In the genomic region with DNA sequence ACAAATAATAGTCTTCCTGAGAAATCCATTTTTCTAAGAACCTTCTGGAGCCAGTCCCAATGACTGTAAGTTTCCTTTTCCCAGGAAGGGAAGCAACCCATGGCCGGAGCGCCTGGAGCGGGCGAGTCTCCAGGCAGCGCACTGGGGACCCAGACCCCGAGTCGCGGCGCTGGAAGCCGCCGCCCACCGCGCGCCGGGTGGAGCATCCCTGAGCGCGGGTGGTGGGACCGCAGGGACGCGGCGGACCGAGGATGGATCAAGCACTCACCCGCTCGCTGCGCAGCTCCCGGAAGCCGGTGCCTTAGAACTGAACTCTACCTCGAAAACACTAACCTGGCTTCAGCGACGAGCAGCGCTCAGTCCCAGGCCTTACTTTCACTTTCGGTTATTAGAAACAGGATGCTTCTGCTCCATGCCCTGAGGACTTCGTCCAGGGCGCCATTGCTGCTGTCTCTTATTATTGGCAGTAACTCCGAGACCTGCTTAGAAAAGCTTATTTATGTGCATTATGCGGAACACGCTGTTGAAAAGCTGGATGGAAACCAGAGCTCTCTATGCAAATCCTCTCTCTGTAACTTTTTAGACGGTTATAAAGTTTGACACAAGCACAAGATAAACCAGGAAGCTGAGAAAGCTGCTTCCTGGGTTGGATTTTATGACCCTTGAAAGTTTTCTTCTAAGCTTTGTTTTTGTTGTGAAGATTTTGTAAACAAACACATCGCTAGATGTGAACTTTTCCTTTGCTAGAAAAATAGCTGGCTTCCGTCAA, we compare ENCODE assay signal across 8 mouse cellular contexts. TPM values are rescaled to one million over a fixed set of nuclear protein-coding genes. Genes with fewer than 3 reads are reported as not detected.
DNase-seq lines count a peak whose midpoint lies in the region; ATAC-seq lines count a peak whose summit lies in the region.

No protein-coding gene starts in this region.

- peak overlapping the region; percentile 48 for H3K4me3 ChIP-seq in forebrain, embryonic 14.5 days (ENCODE audit: low read depth, low read length)

- peak overlapping the region; percentile 78 for H3K4me2 ChIP-seq in forebrain, embryonic 14.5 days (ENCODE audit: low read length)

- H3K27me3 ChIP-seq in forebrain, embryonic 14.5 days (replicated peaks; ENCODE audit: control insufficient read depth, insufficient read depth, low read length), result no peaks in the 10 kb centered on the region

- WGBS in forebrain, embryonic 14.5 days, result 2% methylated on average over 40 of the region's 40 CpGs

- H3K4me1 ChIP-seq in forebrain, embryonic 14.5 days (ENCODE audit: control insufficient read depth, insufficient read depth, low read length), result no peaks in the 10 kb centered on the region

- peak; percentile 76 for ATAC-seq in cerebellum, adult (ENCODE audit: insufficient number of reproducible peaks, low FRiP score, low TSS enrichment)
- ATAC-seq in forebrain, embryonic 14.5 days, result peak; percentile 84
- peak; percentile 87 to 90 for ATAC-seq in hematopoietic stem cell, adult 5-6 weeks (replicated peaks in 1 of 2; ENCODE audit: insufficient read depth in 1 of 2, low FRiP score in 2 of 2, low TSS enrichment in 1 of 2, low read depth in 1 of 2, poor library complexity in 2 of 2, severe bottlenecking in 2 of 2)

- peak; percentile 84 for DNase-seq in Muller cell, postnatal 12 days (ENCODE audit: inconsistent ontology term)
- peak; percentile 73 for DNase-seq in forebrain, embryonic 14.5 days (ENCODE audit: low spot score)
- DNase-seq in layer of hippocampus, adult 9-10 months (ENCODE audit: low spot score), result peak; percentile 2
- DNase-seq in lung, postnatal 10 days, result peak; percentile 59
- DNase-seq in ovary, postnatal 10 days (ENCODE audit: low spot score), result peak; percentile 22
- peak; percentile 56 to 68 for DNase-seq in thymus, postnatal 36 days

- peak overlapping the region; percentile 68 for H3K9ac ChIP-seq in forebrain, embryonic 14.5 days (ENCODE audit: low read length)

- H3K27ac ChIP-seq in forebrain, embryonic 14.5 days (ENCODE audit: low read depth, low read length), result no peak overlapping the region

- H3K36me3 ChIP-seq in forebrain, embryonic 14.5 days (ENCODE audit: control insufficient read depth, insufficient read depth, low read length), result no peaks in the 10 kb centered on the region

- no peaks in the 10 kb centered on the region for H3K9me3 ChIP-seq in forebrain, embryonic 14.5 days (replicated peaks; ENCODE audit: control insufficient read depth, low read length)

RNA-seq across cellular contexts. Expression of gene Nmi, which starts 0.5 kb away (rescaled TPM):
- polyA plus RNA-seq in forebrain, embryonic 14.5 days (2014; fragmentation: Nextera tagmentation; extraction: Ambion mirVana), result 5.0 TPM in 2 replicates
- total RNA-seq in hematopoietic stem cell, adult 5-6 weeks (2017), result 96.4 and 128 TPM in 2 replicates

RNA-seq across cellular contexts. Expression of gene Rbm43, which starts 37.9 kb away (rescaled TPM):
- polyA plus RNA-seq in forebrain, embryonic 14.5 days (2014; fragmentation: Nextera tagmentation; extraction: Ambion mirVana), result 5.5 and 5.6 TPM in 2 replicates
- 56.7 and 70.0 TPM in 2 replicates for total RNA-seq in hematopoietic stem cell, adult 5-6 weeks (2017)

Comparison
In these comparisons a context has a peak if more than half of its experiments do, and no peak if none do; other contexts are left out.
1. DNase-seq: peak in every context shown above with its lines; median percentile 84 in Muller cell, postnatal 12 days; 73 in forebrain, embryonic 14.5 days; 62 in thymus, postnatal 36 days; 59 in lung, postnatal 10 days; 22 in ovary, postnatal 10 days; 2 in layer of hippocampus, adult 9-10 months.